11 mouse cellular contexts compared by ENCODE assay signal in genomic region chr5:120269416-120269860, GRCm38 (mm10).
DNase-seq lines count a peak whose midpoint lies in the region; ATAC-seq and TF ChIP-seq lines count a peak whose summit lies in the region.
"Had no signal": no experiment of that assay in that cellular context is flagged by ENCODE, and none has a peak within 500 bp of the region (broad histone marks: within the 10 kb centered on the region; RNA-seq: fewer than 3 reads in every experiment).

No protein-coding gene starts in this region.

- H3K4me2 ChIP-seq in intestine, embryonic 14.5 days (ENCODE audit: low read length), result peak overlapping the region; percentile 36
- H3K4me2 ChIP-seq in intestine, embryonic 16.5 days (ENCODE audit: low read depth, low read length), result no peak overlapping the region
- peak overlapping the region; percentile 32 for H3K4me2 ChIP-seq in forebrain, embryonic 13.5 days

- no peak overlapping the region for H3K4me3 ChIP-seq in intestine, embryonic 14.5 days (ENCODE audit: low read depth, low read length)
- H3K4me3 ChIP-seq in intestine, embryonic 16.5 days (ENCODE audit: low read length), result no peak overlapping the region
- no peak overlapping the region for H3K4me3 ChIP-seq in forebrain, embryonic 13.5 days
- no peak overlapping the region for H3K4me3 ChIP-seq in midbrain, embryonic 10.5 days

- H3K27ac ChIP-seq in intestine, embryonic 14.5 days (ENCODE audit: low read depth), result no peak overlapping the region
- no peak overlapping the region for H3K27ac ChIP-seq in intestine, embryonic 16.5 days (ENCODE audit: low read length)
- peak overlapping the region; percentile 77 for H3K27ac ChIP-seq in forebrain, embryonic 13.5 days
- H3K27ac ChIP-seq in midbrain, embryonic 10.5 days (replicated peaks), result peak overlapping the region; percentile 75

- 10% methylated on average over 22 of the region's 22 CpGs for WGBS in intestine, embryonic 14.5 days
- 13% methylated on average over 22 of the region's 22 CpGs for WGBS in intestine, embryonic 16.5 days
- 16% methylated on average over 22 of the region's 22 CpGs for WGBS in forebrain, embryonic 13.5 days
- WGBS in midbrain, embryonic 10.5 days, result 21% methylated on average over 22 of the region's 22 CpGs

- ATAC-seq in intestine, embryonic 14.5 days (replicated peaks; ENCODE audit: low FRiP score, low TSS enrichment, low read depth), result no peak
- ATAC-seq in intestine, embryonic 16.5 days, result no peak
- peak; percentile 66 for ATAC-seq in forebrain, embryonic 13.5 days
- no peak for ATAC-seq in monocyte, adult 5-6 weeks (replicated peaks; ENCODE audit: insufficient number of reproducible peaks, low FRiP score, low TSS enrichment, poor library complexity, severe bottlenecking)

- TF ChIP-seq CTCF in brain, embryonic 14.5 days (IDR thresholded peaks at IDR 0.05; ENCODE audit: borderline replicate concordance, extremely low read depth, insufficient read depth, insufficient read length), result no peak

- no peak overlapping the region for H3K9ac ChIP-seq in intestine, embryonic 14.5 days (ENCODE audit: low read length)
- H3K9ac ChIP-seq in intestine, embryonic 16.5 days (ENCODE audit: low read depth, low read length), result no peak overlapping the region; the same call in 1 of the 2 replicates
- peak overlapping the region; percentile 24; the same call in 1 of the 2 replicates for H3K9ac ChIP-seq in forebrain, embryonic 13.5 days

- H3K9me3 ChIP-seq in intestine, embryonic 14.5 days (ENCODE audit: control insufficient read depth, low read length), result no peaks in the 10 kb centered on the region
- H3K9me3 ChIP-seq in intestine, embryonic 16.5 days (ENCODE audit: control insufficient read depth, low read length), result no peaks in the 10 kb centered on the region
- H3K9me3 ChIP-seq in forebrain, embryonic 13.5 days (replicated peaks), result no peaks in the 10 kb centered on the region
- H3K9me3 ChIP-seq in midbrain, embryonic 10.5 days (replicated peaks), result peaks cover 3% of the 10 kb centered on the region; the same call in 1 of the 2 replicates
- H3K9me3 ChIP-seq: G1E had no signal

- peaks cover 12% of the 10 kb centered on the region; the same call in 1 of the 2 replicates for H3K27me3 ChIP-seq in intestine, embryonic 14.5 days (replicated peaks; ENCODE audit: control insufficient read depth, insufficient read depth, low read length)
- H3K27me3 ChIP-seq in intestine, embryonic 16.5 days (replicated peaks; ENCODE audit: control insufficient read depth, insufficient read depth, low read length), result 0 out of 2 replicates have a peak, but pooled peaks cover 3% of the 10 kb centered on the region
- H3K27me3 ChIP-seq in forebrain, embryonic 13.5 days, result peaks cover 8% of the 10 kb centered on the region; the same call in 1 of the 2 replicates
- H3K27me3 ChIP-seq in midbrain, embryonic 10.5 days (ENCODE audit: low read depth, poor library complexity, severe bottlenecking), result peaks cover 98% of the 10 kb centered on the region

- no peaks in the 10 kb centered on the region for H3K4me1 ChIP-seq in intestine, embryonic 14.5 days (replicated peaks; ENCODE audit: control insufficient read depth, insufficient read depth, low read length)
- H3K4me1 ChIP-seq in intestine, embryonic 16.5 days (ENCODE audit: control insufficient read depth, insufficient read depth, low read length), result no peaks in the 10 kb centered on the region; the same call in 1 of the 2 replicates
- peaks cover 26% of the 10 kb centered on the region for H3K4me1 ChIP-seq in forebrain, embryonic 13.5 days
- H3K4me1 ChIP-seq in midbrain, embryonic 10.5 days, result peaks cover 27% of the 10 kb centered on the region

- no peak for DNase-seq in intestine, embryonic 14.5 days (ENCODE audit: low spot score)
- peak; percentile 86 for DNase-seq in brain, embryonic 14.5 days (ENCODE audit: low read depth)
- no peak for DNase-seq in midbrain, embryonic 10.5 days (ENCODE audit: low spot score)
- DNase-seq in thymus, adult 18-20 months, result no peak
- no peak for DNase-seq in thymus, postnatal 0 days (ENCODE audit: low spot score)
- DNase-seq: cerebellum, adult 9-10 months; kidney, postnatal 10 days had no signal

- TF ChIP-seq POLR2A in brain, embryonic 14.5 days (IDR thresholded peaks at IDR 0.05; ENCODE audit: borderline replicate concordance, extremely low read depth, insufficient read depth, insufficient read length, poor library complexity, severe bottlenecking), result no peak

- H3K36me3 ChIP-seq in intestine, embryonic 14.5 days (ENCODE audit: control insufficient read depth, insufficient read depth, low read length), result no peaks in the 10 kb centered on the region
- H3K36me3 ChIP-seq in intestine, embryonic 16.5 days (ENCODE audit: control insufficient read depth, insufficient read depth, low read length), result no peaks in the 10 kb centered on the region
- no peaks in the 10 kb centered on the region for H3K36me3 ChIP-seq in forebrain, embryonic 13.5 days (ENCODE audit: poor library complexity, severe bottlenecking)
- no peaks in the 10 kb centered on the region for H3K36me3 ChIP-seq in midbrain, embryonic 10.5 days
- H3K36me3 ChIP-seq: G1E had no signal

Comparison
In these comparisons a context has a peak if more than half of its experiments do, and no peak if none do; other contexts are left out.
1. H3K27ac ChIP-seq: peak in forebrain, embryonic 13.5 days (single experiment) and midbrain, embryonic 10.5 days (single experiment); none in intestine, embryonic 14.5 days (single experiment) and intestine, embryonic 16.5 days (single experiment).